Mouse (Mus musculus) lung, postnatal 0 days (tissue): ENCODE data around the gene Aff3.

Experiments used
- CTCF ChIP-seq: IDR thresholded peaks from 2 replicates; pipeline ENCODE4 v1.5.1; 2016; ENCODE audit warnings: antibody characterized with exemption, mild to moderate bottlenecking
- EP300 ChIP-seq: IDR thresholded peaks from 2 replicates; pipeline ENCODE4 v1.6.1; 2016; ENCODE audit warnings: antibody characterized with exemption, mild to moderate bottlenecking, control low read depth

DNA sequence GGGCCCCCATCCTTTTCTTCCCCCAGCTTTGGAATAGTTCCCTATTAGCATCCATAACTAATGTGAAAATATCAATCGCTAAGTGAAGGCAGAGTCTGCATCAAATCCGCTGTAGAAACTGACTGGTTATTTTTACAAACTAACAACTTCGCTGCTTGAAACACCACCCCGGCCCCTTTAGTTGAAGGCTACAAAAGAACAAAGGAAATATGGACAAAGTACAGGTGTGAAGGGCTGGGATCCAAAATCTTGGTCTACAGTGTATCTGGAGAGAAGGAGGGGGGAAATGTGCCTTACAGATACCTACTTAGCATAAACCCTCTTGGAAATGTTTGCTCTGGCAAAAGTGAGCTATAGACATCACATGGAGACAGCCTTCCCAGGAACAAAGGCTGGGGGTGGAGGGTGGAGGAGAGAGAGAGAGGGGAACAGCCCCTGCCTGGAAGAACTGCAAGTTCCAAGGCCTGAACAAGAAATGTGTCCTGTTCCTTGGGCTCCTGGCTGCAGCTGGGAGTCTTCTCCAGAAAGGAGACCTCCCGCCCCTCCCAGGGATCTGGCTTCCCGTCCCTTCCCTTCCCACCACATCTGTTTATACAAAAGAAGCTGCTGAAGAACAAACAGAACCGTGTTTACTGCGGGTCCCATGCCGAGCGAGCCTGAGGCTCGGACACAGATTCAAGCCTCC lies 35.7 kb downstream of the Aff3 start:
- TF ChIP-seq CTCF (no peak), EP300 (peak; percentile 80)
